Mouse (Mus musculus) limb, embryonic 15.5 days (tissue): ENCODE measurements around the gene Gm21970. TPM values are rescaled to one million over a fixed set of nuclear protein-coding genes. Genes with fewer than 3 reads are reported as not detected.
A peak's percentile ranks its signal among the peaks of the same experiment; 100 is the strongest.

Experiments used
- ATAC-seq: fragments of 200-750 bp; cut with Nextera tagmentation; 2 replicates; pipeline ENCODE4 v1.8.0; 2017; ENCODE audit warnings: low read depth, moderate TSS enrichment; ENCODE audit not compliant: insufficient number of reproducible peaks, low FRiP score, low TSS enrichment
- H3K27ac ChIP-seq: fragments of 300-500 bp; sonication (generic); 2 replicates; pipeline ENCODE4 v1.5.1; 2015; ENCODE audit warnings: moderate library complexity, mild to moderate bottlenecking, inconsistent platforms
- H3K27me3 ChIP-seq: fragments of 300-500 bp; sonication (generic); 2 replicates; pipeline ENCODE4 v1.6.1; 2015; ENCODE audit warnings: inconsistent platforms
- H3K36me3 ChIP-seq: fragments of 300-500 bp; sonication (generic); 2 replicates; pipeline ENCODE4 v1.6.1; 2015; ENCODE audit warnings: inconsistent platforms
- H3K4me1 ChIP-seq: fragments of 300-500 bp; sonication (generic); 2 replicates; pipeline ENCODE4 v1.6.1; 2015; ENCODE audit warnings: inconsistent platforms
- H3K4me2 ChIP-seq: fragments of 300-500 bp; sonication (generic); 2 replicates; pipeline ENCODE4 v1.6.1; 2015; ENCODE audit warnings: mild to moderate bottlenecking, inconsistent platforms
- H3K4me3 ChIP-seq: fragments of 300-500 bp; sonication (generic); 2 replicates; pipeline ENCODE4 v1.5.1; 2015; ENCODE audit warnings: mild to moderate bottlenecking, inconsistent platforms
- H3K9ac ChIP-seq: fragments of 300-500 bp; sonication (generic); 2 replicates; pipeline ENCODE4 v1.6.1; 2015; ENCODE audit warnings: inconsistent platforms
- H3K9me3 ChIP-seq: fragments of 300-500 bp; sonication (generic); 2 replicates; pipeline ENCODE4 v1.6.1; 2016; ENCODE audit warnings: inconsistent platforms
- WGBS: fragments of 180-500 bp; shearing (Covaris S2); methylation state at CpG from one replicate; pipeline ENCODE4 v1.1.7; 2015; 5-methylcytosine and 5-hydroxymethylcytosine counted together
- polyA plus RNA-seq: library from polyadenylated mRNA; unstranded; fragments of >200 nt; fragmentation: Nextera tagmentation; extraction: Ambion mirVana; gene quantifications from 2 replicates; pipeline ENCODE4 v1.2.1, GENCODE M21; 2015

Gm21970 gene
- polyA plus RNA-seq, 1 experiment from 2014 or later: not detected

DNA sequence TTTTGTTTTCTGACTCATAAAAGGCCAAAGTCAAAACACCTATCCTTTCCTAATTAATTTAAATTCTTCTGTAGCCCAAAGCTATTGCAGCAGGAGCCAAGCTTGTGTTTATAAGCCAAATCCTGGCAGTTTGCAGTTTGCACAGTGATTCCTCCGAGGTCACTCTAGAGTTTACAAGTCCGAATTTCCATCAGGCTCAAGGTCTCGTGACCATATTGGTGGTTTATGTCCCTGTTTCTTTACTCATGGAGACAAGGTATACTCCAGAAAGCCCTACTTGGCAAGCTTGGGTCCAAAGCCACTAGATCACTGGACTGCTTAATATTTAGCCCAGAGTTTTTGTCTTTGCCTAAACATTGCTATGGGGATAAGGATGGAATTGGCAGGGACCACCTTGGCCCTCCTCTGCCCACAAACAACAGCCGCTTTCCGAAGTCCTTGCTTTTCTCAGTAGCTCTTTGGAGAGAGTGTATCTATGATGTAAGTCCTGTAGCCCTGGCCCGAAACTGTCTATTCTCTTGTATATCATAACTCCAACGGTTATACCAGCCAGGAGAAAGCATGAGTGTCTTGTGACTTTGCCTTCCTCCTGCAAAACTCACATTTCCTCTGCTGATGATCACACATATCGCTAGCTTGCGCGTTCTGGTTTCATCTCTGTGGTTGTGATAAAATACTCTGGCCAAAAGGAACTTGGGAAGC lies 5.0 kb upstream of the Gm21970 start:
- Histone ChIP-seq H3K36me3 (peaks cover 63% of the 10 kb centered on the region), H3K27ac (no peak overlapping the region)

DNA sequence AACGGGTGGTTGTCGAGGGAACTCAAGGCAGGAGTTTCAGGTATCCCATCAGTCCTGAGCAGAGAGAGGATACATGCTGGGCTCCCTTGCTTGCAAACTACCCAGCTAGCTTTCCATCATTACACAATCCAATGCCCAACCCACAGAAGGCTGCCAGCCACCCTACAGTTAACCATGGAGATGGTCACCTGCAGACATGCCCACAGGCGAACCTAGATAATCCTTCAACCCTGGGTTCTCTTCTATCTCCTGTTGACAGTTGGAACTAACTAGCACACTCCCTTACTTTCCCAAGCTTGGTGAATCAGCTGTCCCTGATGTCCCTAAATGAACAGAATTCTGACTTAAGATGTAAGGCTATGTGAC lies 4.4 kb upstream of the Gm21970 start:
- no peaks in the 10 kb centered on the region for H3K9me3 ChIP-seq
- H3K27me3 ChIP-seq: no peaks in the 10 kb centered on the region
- 88% methylated on average over 3 of the region's 3 CpGs for WGBS
- no peak overlapping the region for H3K9ac ChIP-seq
- no peak for ATAC-seq
- no peak overlapping the region for H3K4me3 ChIP-seq
- peaks cover 63% of the 10 kb centered on the region for H3K36me3 ChIP-seq
- H3K4me1 ChIP-seq: no peaks in the 10 kb centered on the region
- H3K27ac ChIP-seq: no peak overlapping the region
- no peak overlapping the region for H3K4me2 ChIP-seq

More for the DNA sequence above, 5.0 kb upstream of the Gm21970 start:
- WGBS: 87% methylated on average over 10 of the region's 10 CpGs
- H3K4me1 ChIP-seq: no peaks in the 10 kb centered on the region
- H3K4me2 ChIP-seq: no peak overlapping the region
- H3K9ac ChIP-seq: no peak overlapping the region
- ATAC-seq: no peak
- H3K27me3 ChIP-seq: no peaks in the 10 kb centered on the region
- no peaks in the 10 kb centered on the region for H3K9me3 ChIP-seq
- H3K4me3 ChIP-seq: no peak overlapping the region

DNA sequence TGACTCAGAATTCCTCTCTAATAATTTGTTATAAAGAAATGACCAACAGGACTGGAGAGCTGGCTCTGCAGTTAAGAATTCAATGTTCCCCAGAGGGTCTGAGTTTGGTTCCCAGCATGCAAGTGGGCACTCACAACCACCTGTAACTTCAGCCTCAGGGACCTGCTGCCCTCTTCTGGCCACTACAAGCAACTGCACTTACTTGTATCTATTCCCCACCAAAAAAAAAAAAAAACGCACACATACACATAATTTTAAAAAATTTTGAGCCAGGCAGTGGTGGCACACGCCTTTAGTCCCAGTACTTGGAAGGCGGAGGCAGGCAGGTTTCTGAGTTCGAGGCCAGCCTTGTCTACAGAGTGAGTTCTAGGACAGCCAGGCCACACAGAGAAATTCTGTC lies 1.4 kb upstream of the Gm21970 start:
- Histone ChIP-seq H3K9ac (no peak overlapping the region), H3K9me3 (no peaks in the 10 kb centered on the region), H3K36me3 (peaks cover 74% of the 10 kb centered on the region), H3K4me2 (no peak overlapping the region), H3K4me3 (no peak overlapping the region), H3K4me1 (no peaks in the 10 kb centered on the region), H3K27me3 (no peaks in the 10 kb centered on the region), H3K27ac (no peak overlapping the region)
- no peak for ATAC-seq
- 90% methylated on average over 4 of the region's 4 CpGs for WGBS

DNA sequence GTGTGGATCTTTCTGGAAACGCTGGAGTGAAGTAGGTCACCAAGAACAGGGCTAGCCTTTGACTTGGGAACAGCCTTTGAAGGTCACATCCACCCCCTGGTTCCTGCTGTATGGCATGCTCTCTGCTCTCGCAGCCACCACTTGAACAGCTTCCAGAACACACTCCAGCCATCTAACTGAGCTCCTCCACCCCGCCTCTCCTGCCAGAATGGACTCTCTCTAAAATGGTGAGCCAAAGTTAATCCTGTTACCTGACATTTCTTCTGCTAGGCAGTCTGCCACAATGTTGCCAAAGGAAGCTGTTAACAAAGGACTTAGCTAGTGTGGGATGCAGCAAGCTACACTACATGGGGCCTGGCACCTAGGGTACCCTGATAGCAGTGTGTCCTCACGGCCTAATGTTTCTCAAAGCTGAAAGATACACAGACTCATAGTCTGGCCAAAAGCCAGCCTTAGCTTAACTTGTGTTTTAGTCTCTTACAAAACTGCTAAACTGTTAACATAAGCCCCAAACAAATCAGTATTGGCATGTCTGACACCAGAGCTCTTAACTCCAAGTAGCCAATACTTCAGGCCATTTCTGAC lies 3.4 kb downstream of the Gm21970 start:
- Histone ChIP-seq H3K27me3 (no peaks in the 10 kb centered on the region), H3K27ac (no peak overlapping the region), H3K9me3 (no peaks in the 10 kb centered on the region), H3K4me1 (no peaks in the 10 kb centered on the region), H3K4me3 (no peak overlapping the region), H3K9ac (no peak overlapping the region), H3K4me2 (no peak overlapping the region), H3K36me3 (peaks cover 54% of the 10 kb centered on the region)
- 84% methylated on average over 4 of the region's 4 CpGs for WGBS
- ATAC-seq: no peak

DNA sequence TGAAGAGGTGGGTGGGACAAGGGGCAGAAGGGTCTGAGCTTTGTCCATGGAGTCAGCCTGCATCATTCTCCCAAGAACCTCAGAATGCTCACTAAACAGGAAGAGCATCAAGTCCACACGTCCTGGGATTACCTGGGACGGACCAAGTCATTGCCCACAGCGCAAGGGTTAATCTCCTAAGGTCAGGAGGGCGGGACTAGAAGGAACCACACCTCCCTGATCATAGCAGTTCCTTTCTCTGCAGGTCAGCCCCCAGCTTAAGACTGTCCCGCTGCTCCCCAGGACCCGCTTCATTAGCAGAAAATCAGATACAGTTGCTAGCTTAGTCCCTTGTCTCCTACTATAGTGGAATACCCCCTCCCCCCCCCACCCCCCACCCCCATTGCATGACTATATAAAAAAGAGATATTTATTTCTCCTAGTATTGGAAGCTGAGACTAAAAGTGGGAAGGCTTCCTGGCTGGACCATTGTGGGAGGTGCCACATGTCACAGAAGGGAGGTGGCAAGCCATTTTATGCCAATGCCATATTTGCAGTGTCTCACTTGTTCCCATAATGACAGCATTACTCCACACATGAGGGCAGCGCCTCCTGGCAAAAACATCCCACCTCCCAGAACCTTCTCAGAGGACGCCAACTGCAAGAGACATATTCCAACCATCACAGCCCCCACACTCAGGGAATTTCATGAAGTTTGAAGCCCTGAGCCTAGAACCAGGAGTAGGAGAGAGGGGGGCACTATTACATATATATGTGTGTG lies 4.3 kb downstream of the Gm21970 start:
- Histone ChIP-seq H3K4me1 (peaks cover 3% of the 10 kb centered on the region; the same call in 1 of the 2 replicates), H3K9me3 (no peaks in the 10 kb centered on the region), H3K36me3 (peaks cover 51% of the 10 kb centered on the region), H3K4me3 (no peak overlapping the region), H3K9ac (no peak overlapping the region), H3K27me3 (no peaks in the 10 kb centered on the region), H3K27ac (no peak overlapping the region), H3K4me2 (no peak overlapping the region)
- no peak for ATAC-seq
- 68% methylated on average over 8 of the region's 8 CpGs for WGBS

DNA sequence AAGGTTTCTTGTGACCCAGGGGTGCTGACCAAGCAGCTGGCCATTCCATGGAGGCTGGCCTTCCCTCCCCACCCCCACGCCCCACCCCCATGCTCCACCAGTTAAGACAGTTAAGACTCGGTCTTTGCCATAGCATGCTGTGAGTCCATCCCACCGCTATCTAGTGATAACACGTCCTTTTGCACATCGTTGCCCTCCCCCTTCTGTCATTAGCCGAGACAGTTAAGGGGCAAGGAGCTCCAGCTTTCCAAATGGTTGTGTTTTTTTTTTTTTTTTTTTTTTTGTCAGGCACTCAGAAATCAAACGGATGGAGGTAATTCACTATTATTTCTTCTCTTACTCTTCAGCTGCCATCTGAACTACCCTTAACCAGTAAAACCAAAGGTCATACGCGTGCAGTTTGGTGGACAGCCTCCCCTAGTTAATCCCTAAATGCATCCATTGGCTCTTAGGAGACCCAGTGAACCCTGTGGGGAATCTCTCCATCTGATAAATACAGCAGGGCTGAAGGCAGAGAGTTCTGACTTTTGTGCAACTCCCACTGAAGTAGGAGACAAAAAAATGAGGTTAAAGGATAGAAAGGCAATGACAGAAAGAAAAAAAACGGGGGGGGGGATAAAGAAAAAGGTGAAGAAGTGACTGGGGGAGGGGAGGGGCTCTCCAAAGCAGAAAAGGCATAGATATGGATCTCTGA lies 5.5 kb downstream of the Gm21970 start:
- Histone ChIP-seq H3K27me3 (no peaks in the 10 kb centered on the region), H3K27ac (no peak overlapping the region), H3K9ac (no peak overlapping the region), H3K9me3 (no peaks in the 10 kb centered on the region), H3K4me2 (no peak overlapping the region), H3K36me3 (peaks cover 43% of the 10 kb centered on the region), H3K4me1 (peaks cover 8% of the 10 kb centered on the region), H3K4me3 (no peak overlapping the region)
- WGBS: 71% methylated on average over 10 of the region's 10 CpGs
- ATAC-seq: no peak

DNA sequence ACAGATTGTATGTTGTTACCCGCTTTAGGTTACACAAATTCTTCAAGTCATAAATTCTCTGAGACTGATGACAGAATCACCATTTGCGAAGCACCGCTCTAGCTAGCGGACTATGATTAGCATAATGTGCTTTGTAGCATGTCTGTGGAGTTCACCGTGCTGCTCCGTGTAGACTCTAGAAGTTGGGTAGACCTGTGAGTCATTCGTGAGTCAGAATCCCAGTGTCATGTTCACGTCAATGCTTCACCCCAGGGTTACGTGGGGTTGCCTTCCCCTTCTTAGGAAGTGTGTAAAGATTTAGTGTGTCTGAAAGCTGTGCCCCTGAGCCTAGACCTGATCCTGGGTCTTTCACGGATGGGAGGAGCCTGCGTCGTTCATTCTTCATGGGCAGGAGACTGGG lies 6.5 kb downstream of the Gm21970 start:
- H3K9ac ChIP-seq: no peak overlapping the region
- WGBS: 83% methylated on average over 12 of the region's 12 CpGs
- peaks cover 33% of the 10 kb centered on the region for H3K36me3 ChIP-seq
- H3K27me3 ChIP-seq: no peaks in the 10 kb centered on the region
- H3K9me3 ChIP-seq: no peaks in the 10 kb centered on the region
- no peak overlapping the region for H3K4me3 ChIP-seq
- no peak overlapping the region for H3K4me2 ChIP-seq
- ATAC-seq: no peak
- H3K4me1 ChIP-seq: peaks cover 12% of the 10 kb centered on the region
- H3K27ac ChIP-seq: no peak overlapping the region

DNA sequence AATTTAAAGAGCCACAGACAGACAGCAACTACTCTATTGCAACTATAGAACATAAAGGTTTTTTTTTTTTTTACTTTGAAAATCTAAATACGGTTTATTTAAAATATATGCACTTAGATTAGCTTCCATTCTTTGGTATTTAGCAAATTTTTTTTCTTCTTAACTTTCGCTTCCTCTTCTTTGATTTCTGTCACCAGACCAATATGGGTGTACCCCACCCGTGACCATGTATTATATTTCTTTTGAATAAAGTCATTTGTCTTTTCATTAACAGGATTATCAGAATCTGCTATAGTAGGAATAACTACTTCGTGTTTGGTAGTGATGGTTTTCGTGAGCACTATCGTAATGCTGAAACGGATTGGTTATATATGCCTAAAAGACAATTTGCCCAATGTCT lies 7.4 kb downstream of the Gm21970 start:
- Histone ChIP-seq H3K9ac (no peak overlapping the region), H3K4me3 (no peak overlapping the region), H3K36me3 (peaks cover 32% of the 10 kb centered on the region), H3K27ac (no peak overlapping the region), H3K9me3 (no peaks in the 10 kb centered on the region), H3K4me1 (peaks cover 12% of the 10 kb centered on the region), H3K4me2 (no peak overlapping the region), H3K27me3 (no peaks in the 10 kb centered on the region)
- 92% methylated on average over 7 of the region's 7 CpGs for WGBS
- no peak for ATAC-seq

DNA sequence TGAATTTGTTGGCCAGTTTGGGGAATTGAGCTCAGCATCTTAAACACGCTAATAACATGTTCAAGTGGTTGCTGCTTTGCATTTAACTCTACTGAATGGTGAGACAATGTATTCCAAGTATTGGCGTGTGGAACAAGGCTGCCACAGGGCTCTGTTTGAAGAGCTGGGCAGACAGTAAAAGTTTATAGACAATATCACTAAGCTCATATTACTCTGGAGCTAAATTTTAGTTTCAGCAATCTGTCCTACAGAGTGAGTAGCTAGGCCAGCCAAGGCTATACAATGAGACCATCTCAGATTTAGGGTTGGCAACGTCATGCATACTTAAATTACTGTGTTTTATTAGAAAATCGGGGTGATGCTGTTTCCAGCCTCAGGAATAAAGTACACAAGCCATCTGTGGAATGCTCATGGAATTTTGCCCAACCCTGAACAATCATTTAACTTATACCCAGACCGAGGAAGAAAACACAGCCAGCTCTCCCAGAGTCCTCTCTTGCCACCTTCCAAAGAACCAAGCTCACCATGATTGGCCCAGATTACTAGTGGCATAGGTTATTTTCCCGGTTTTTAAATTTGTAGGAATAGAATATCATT lies 10.1 kb downstream of the Gm21970 start:
- no peak overlapping the region for H3K4me2 ChIP-seq
- ATAC-seq: peak; percentile 66; the same call in 1 of the 2 replicates
- peaks cover 23% of the 10 kb centered on the region for H3K36me3 ChIP-seq
- H3K27me3 ChIP-seq: no peaks in the 10 kb centered on the region
- H3K4me3 ChIP-seq: no peak overlapping the region
- no peak overlapping the region for H3K9ac ChIP-seq
- 22% methylated on average over 6 of the region's 6 CpGs for WGBS
- peak overlapping the region; percentile 67 for H3K27ac ChIP-seq
- H3K9me3 ChIP-seq: no peaks in the 10 kb centered on the region
- H3K4me1 ChIP-seq: peaks cover 22% of the 10 kb centered on the region

DNA sequence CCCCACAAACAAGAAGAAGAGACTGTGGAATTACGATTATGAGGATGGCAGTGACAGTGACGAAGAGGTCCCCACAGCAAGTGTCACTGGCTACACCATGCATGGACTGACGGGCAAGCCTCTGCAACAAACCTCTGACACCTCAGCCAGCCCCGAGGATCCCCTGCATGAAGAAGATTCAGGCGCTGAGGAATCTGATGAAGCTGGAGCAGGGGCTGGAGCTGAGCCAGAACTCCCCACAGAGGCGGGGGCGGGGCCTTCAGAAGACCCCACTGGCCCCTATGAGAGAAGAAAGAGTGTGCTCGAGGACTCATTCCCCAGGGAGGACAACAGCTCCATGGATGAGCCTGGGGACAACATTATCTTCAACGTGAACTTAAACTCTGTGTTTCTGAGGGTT lies 12.3 kb downstream of the Gm21970 start:
- ATAC-seq: no peak
- no peaks in the 10 kb centered on the region for H3K27me3 ChIP-seq
- WGBS: 74% methylated on average over 9 of the region's 9 CpGs
- peaks cover 32% of the 10 kb centered on the region for H3K4me1 ChIP-seq
- no peak overlapping the region for H3K27ac ChIP-seq
- H3K36me3 ChIP-seq: peaks cover 15% of the 10 kb centered on the region
- no peak overlapping the region for H3K9ac ChIP-seq
- H3K4me3 ChIP-seq: no peak overlapping the region
- H3K4me2 ChIP-seq: no peak overlapping the region
- H3K9me3 ChIP-seq: no peaks in the 10 kb centered on the region

DNA sequence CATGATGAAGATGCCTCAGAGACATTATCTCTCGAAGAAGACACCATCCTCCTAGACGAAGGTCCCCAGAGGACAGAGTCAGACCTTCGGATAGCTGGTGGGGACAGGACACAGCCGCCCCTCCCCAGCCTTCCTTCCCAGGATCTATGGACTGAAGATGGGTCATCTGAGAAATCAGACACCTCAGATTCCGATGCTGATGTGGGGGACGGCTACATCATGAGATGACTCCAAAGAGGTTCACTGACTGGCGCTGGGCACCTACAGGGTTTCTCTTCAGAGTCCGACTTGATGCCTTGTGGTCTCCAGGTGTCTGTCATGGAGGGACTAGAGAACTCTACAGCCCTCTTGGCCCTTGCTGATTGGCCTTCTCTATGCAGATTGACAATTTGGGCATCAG lies 12.7 kb downstream of the Gm21970 start:
- H3K4me3 ChIP-seq: no peak overlapping the region
- no peak for ATAC-seq
- no peaks in the 10 kb centered on the region for H3K9me3 ChIP-seq
- WGBS: 91% methylated on average over 8 of the region's 8 CpGs
- H3K36me3 ChIP-seq: peaks cover 15% of the 10 kb centered on the region
- no peak overlapping the region for H3K9ac ChIP-seq
- no peak overlapping the region for H3K27ac ChIP-seq
- H3K27me3 ChIP-seq: no peaks in the 10 kb centered on the region
- H3K4me1 ChIP-seq: peaks cover 32% of the 10 kb centered on the region
- no peak overlapping the region for H3K4me2 ChIP-seq
